Mouse (Mus musculus) kidney, postnatal 0 days (tissue): Measurements from ENCODE around the gene Tfcp2l1. TPM values are rescaled to one million over a fixed set of nuclear protein-coding genes. Genes with fewer than 3 reads are reported as not detected.

Experiments used
- ATAC-seq: fragments of 200-750 bp; cut with Nextera tagmentation; replicated peaks from 2 replicates; pipeline ENCODE4 v1.8.0; 2017; ENCODE audit warnings: low read depth, moderate number of reproducible peaks, moderate TSS enrichment, moderate library complexity; ENCODE audit not compliant: low FRiP score
- DNase-seq: peaks from one replicate; pipeline ENCODE4 v3.0.0-alpha.2; 2016; ENCODE audit warnings: low spot score
- H3K27ac ChIP-seq: fragments of 300-500 bp; sonication (generic); 2 replicates; pipeline ENCODE4 v1.5.1; 2014; ENCODE audit warnings: mild to moderate bottlenecking
- H3K27me3 ChIP-seq: fragments of 300-500 bp; sonication (generic); 2 replicates; pipeline ENCODE4 v1.6.1; 2014; ENCODE audit warnings: low read length, mixed read lengths; ENCODE audit not compliant: insufficient read depth
- H3K36me3 ChIP-seq: fragments of 300-500 bp; sonication (generic); 2 replicates; pipeline ENCODE4 v1.6.1; 2014; ENCODE audit warnings: low read length, mixed read lengths; ENCODE audit not compliant: insufficient read depth
- H3K4me1 ChIP-seq: fragments of 300-500 bp; sonication (generic); replicated peaks from 2 replicates; pipeline ENCODE4 v1.6.1; 2014; ENCODE audit warnings: antibody characterized with exemption, low read length, mixed read lengths; ENCODE audit not compliant: insufficient read depth
- H3K4me2 ChIP-seq: fragments of 300-500 bp; sonication (generic); 2 replicates; pipeline ENCODE4 v1.6.1; 2014; ENCODE audit warnings: mild to moderate bottlenecking, low read length, moderate library complexity, mixed read lengths
- H3K4me3 ChIP-seq: fragments of 300-500 bp; sonication (generic); replicated peaks from 2 replicates; pipeline ENCODE4 v1.5.1; 2014; ENCODE audit warnings: low read depth, low read length
- H3K9ac ChIP-seq: fragments of 300-500 bp; sonication (generic); 2 replicates; pipeline ENCODE4 v1.6.1; 2014; ENCODE audit warnings: low read depth, low read length
- H3K9me3 ChIP-seq: fragments of 300-500 bp; sonication (generic); replicated peaks from 2 replicates; pipeline ENCODE4 v1.6.1; 2016; ENCODE audit warnings: low read length, inconsistent platforms, mixed read lengths
- CTCF ChIP-seq: IDR thresholded peaks from 2 replicates; pipeline ENCODE4 v1.5.1; 2016; ENCODE audit warnings: antibody characterized with exemption, low read depth, mild to moderate bottlenecking, moderate library complexity
- WGBS: fragments of 180-500 bp; shearing (Covaris S2); extraction: QIAGEN DNeasy Blood & Tissue Kit; methylation state at CpG from one replicate; pipeline ENCODE4 v1.1.7; 2014; 5-methylcytosine and 5-hydroxymethylcytosine counted together
- polyA plus RNA-seq: library from polyadenylated mRNA; unstranded; fragments of >200 nt; fragmentation: Nextera tagmentation; extraction: Ambion mirVana; gene quantifications from 2 replicates; pipeline ENCODE4 v1.2.1, GENCODE M21; 2015

The Tfcp2l1 gene
- polyA plus RNA-seq, 1 experiment from 2014 or later = 35.6 TPM

DNA sequence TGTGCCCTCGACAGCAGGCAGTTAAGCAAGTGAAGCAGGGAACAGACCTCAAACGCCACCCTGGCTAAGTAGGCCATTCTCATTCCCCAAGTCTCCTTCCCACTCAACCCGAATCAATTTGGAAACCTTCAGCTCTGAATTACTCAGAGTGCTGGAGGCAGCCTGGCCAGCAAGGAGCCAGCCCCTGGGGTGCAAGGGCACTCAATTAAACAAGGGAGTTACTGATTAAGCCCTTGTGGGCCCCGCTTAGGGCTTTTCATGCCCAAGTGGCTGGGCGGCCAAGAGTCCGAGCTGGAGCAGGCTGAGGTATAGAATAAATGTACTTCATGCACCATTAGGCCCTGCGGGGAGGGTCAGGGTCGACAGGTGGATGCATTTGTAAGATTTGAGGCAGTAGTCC lies 44.5 kb downstream of the Tfcp2l1 start:
- Histone ChIP-seq H3K4me3 (no peak overlapping the region), H3K4me1 (peaks cover 4% of the 10 kb centered on the region; the same call in 1 of the 2 replicates), H3K36me3 (0 out of 2 replicates have a peak, but pooled peaks cover 9% of the 10 kb centered on the region), H3K27ac (peak overlapping the region; percentile 85), H3K4me2 (no peak overlapping the region), H3K9ac (no peak overlapping the region), H3K9me3 (no peaks in the 10 kb centered on the region), H3K27me3 (no peaks in the 10 kb centered on the region)
- no peak for TF ChIP-seq CTCF
- ATAC-seq (peak; percentile 93), DNase-seq (peak; percentile 65)
- 31% methylated on average over 8 of the region's 8 CpGs for WGBS

DNA sequence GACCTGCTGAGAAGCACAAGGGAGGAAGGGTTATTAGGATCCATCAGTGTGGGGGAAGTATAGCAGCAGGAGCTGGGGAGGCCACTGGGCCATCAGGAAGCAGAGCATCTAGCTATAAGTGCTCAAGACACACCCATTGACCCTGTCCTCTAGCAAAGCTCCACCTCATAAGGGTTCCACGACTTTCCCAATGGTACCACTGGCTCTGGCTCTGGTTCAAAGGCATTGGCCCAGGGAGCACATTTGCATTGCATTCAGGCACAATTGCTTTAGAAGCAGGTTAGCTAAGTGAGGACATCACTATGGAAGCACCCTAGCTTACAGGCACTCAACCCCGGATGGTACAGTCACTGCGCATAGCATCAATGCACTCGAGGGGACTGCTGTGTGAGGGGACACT lies 46.4 kb downstream of the Tfcp2l1 start:
- no peaks in the 10 kb centered on the region for H3K27me3 ChIP-seq
- peaks cover 4% of the 10 kb centered on the region; the same call in 1 of the 2 replicates for H3K4me1 ChIP-seq
- ATAC-seq (no peak), DNase-seq (no peak)
- 69% methylated on average over 4 of the region's 4 CpGs for WGBS
- no peak overlapping the region for H3K4me2 ChIP-seq
- H3K9me3 ChIP-seq = no peaks in the 10 kb centered on the region
- H3K4me3 ChIP-seq = no peak overlapping the region
- H3K36me3 ChIP-seq = 0 out of 2 replicates have a peak, but pooled peaks cover 10% of the 10 kb centered on the region
- no peak overlapping the region for H3K27ac ChIP-seq
- H3K9ac ChIP-seq = no peak overlapping the region
- no peak for TF ChIP-seq CTCF

- H3K4me1 ChIP-seq = 0 out of 2 replicates have a peak, but pooled peaks cover 4% of the 10 kb centered on the region
- H3K36me3 ChIP-seq = 0 out of 2 replicates have a peak, but pooled peaks cover 3% of the 10 kb centered on the region
- H3K9me3 ChIP-seq = no peaks in the 10 kb centered on the region
- no peak overlapping the region for H3K4me2 ChIP-seq
- H3K27me3 ChIP-seq = no peaks in the 10 kb centered on the region
- 29% methylated on average over 1 of the region's 1 CpGs for WGBS
- peak overlapping the region; percentile 70 for H3K27ac ChIP-seq
- H3K4me3 ChIP-seq = no peak overlapping the region
- DNase-seq = no peak
- TF ChIP-seq CTCF = no peak
- ATAC-seq = peak; percentile 83
- no peak overlapping the region for H3K9ac ChIP-seq
Measured at GRCm38 (mm10) chr1:118681980-118682379, 54.2 kb downstream of the Tfcp2l1 start.

DNA sequence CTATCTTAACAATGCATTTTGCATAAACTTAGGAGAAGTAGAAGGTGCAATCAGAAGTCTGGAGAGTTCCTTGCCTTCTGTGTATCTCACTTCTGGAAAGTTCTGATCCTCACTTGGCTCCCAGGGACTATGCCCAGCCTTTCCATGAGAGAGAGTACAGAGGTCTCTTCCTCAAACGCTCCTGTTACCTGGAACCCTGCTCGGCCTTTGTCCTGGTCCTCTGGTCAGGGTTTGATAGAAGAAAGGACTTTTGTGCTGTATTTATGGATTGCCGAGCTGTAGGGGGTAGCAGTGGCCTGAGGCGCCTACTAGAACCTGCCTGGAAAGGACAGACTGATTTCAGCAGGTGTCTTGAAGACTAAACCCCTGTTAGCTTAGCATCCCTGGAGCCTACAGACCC lies 55.9 kb downstream of the Tfcp2l1 start:
- H3K27ac ChIP-seq = 0 out of 2 replicates have a peak overlapping the region, but pooled peaks have one; percentile 42
- H3K4me1 ChIP-seq = 0 out of 2 replicates have a peak, but pooled peaks cover 6% of the 10 kb centered on the region
- H3K9me3 ChIP-seq = no peaks in the 10 kb centered on the region
- H3K4me2 ChIP-seq = no peak overlapping the region
- ATAC-seq (no peak), DNase-seq (no peak)
- H3K4me3 ChIP-seq = no peak overlapping the region
- no peaks in the 10 kb centered on the region for H3K27me3 ChIP-seq
- no peak overlapping the region for H3K9ac ChIP-seq
- no peak for TF ChIP-seq CTCF
- H3K36me3 ChIP-seq = no peaks in the 10 kb centered on the region
- 65% methylated on average over 4 of the region's 4 CpGs for WGBS

DNA sequence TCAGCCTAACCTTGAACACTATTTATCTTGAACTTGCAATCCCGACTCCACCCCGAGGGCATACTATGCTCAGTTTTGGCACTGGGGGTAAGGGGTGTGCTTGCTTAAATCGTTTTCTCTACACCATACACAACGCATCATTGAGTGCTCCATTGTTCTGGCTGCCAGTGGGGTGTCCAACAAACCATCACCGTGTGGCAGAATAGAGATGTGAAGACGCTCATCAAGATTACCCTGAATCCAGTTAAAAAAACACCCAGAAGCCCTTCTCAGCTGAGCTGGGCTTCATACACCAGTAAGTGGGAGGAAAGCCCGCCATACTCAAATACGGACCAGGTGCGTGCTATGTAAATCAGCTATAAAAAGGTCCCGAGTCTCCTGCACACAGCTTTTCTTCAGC lies 60.0 kb downstream of the Tfcp2l1 start:
- no peaks in the 10 kb centered on the region for H3K36me3 ChIP-seq
- H3K27me3 ChIP-seq = no peaks in the 10 kb centered on the region
- DNase-seq (no peak), ATAC-seq (no peak)
- TF ChIP-seq CTCF = no peak
- no peaks in the 10 kb centered on the region for H3K9me3 ChIP-seq
- H3K9ac ChIP-seq = no peak overlapping the region
- 84% methylated on average over 10 of the region's 10 CpGs for WGBS
- H3K4me2 ChIP-seq = no peak overlapping the region
- 0 out of 2 replicates have a peak, but pooled peaks cover 6% of the 10 kb centered on the region for H3K4me1 ChIP-seq
- no peak overlapping the region for H3K27ac ChIP-seq
- no peak overlapping the region for H3K4me3 ChIP-seq

- DNase-seq (no peak), ATAC-seq (no peak)
- H3K36me3 ChIP-seq = no peaks in the 10 kb centered on the region
- H3K4me3 ChIP-seq = no peak overlapping the region
- no peak overlapping the region for H3K9ac ChIP-seq
- no peaks in the 10 kb centered on the region for H3K27me3 ChIP-seq
- 0 out of 2 replicates have a peak, but pooled peaks cover 2% of the 10 kb centered on the region for H3K4me1 ChIP-seq
- 53% methylated on average over 5 of the region's 5 CpGs for WGBS
- no peaks in the 10 kb centered on the region for H3K9me3 ChIP-seq
- no peak overlapping the region for H3K27ac ChIP-seq
- no peak overlapping the region for H3K4me2 ChIP-seq
- TF ChIP-seq CTCF = no peak
Measured at GRCm38 (mm10) chr1:118689830-118690229, 62.1 kb downstream of the Tfcp2l1 start.

- ATAC-seq = no peak
- WGBS = 85% methylated on average over 2 of the region's 2 CpGs
Measured at GRCm38 (mm10) chr1:118694436-118694835, 66.7 kb downstream of the Tfcp2l1 start.

More at GRCm38 (mm10) chr1:118694436-118694835, 66.7 kb downstream of the Tfcp2l1 start:
- H3K27ac ChIP-seq = no peak overlapping the region
- no peak for TF ChIP-seq CTCF
- no peaks in the 10 kb centered on the region for H3K36me3 ChIP-seq
- no peak overlapping the region for H3K4me2 ChIP-seq
- H3K4me1 ChIP-seq = no peaks in the 10 kb centered on the region
- H3K9me3 ChIP-seq = no peaks in the 10 kb centered on the region
- no peaks in the 10 kb centered on the region for H3K27me3 ChIP-seq
- H3K9ac ChIP-seq = no peak overlapping the region
- H3K4me3 ChIP-seq = no peak overlapping the region
- DNase-seq = no peak
